Mouse (Mus musculus): ENCODE data around the gene Tulp1. TPM values are rescaled to one million over a fixed set of nuclear protein-coding genes. Genes with fewer than 3 reads are reported as not detected.
"Not testable (repeated sequence)": the region's sequence is repeated elsewhere in the genome, so short reads cannot be mapped to it uniquely, and the experiment has no call there.

Tulp1 gene
- polyA plus RNA-seq, 1 experiment from 2014 or later: 3.3 TPM

- 36% methylated on average over 2 of the region's 2 CpGs for WGBS
- Histone ChIP-seq H3K4me1 (replicated peaks; ENCODE audit: control insufficient read depth, insufficient read depth, low read length) (peaks cover 38% of the 10 kb centered on the region), H3K9me3 (ENCODE audit: control insufficient read depth, low read length) (no peaks in the 10 kb centered on the region), H3K4me2 (peak overlapping the region; percentile 99), H3K27me3 (replicated peaks; ENCODE audit: control insufficient read depth, insufficient read depth, low read length) (no peaks in the 10 kb centered on the region; the same call in 1 of the 2 replicates), H3K27ac (ENCODE audit: low read depth, low read length) (peak overlapping the region; percentile 99), H3K9ac (ENCODE audit: low read depth, low read length) (peak overlapping the region; percentile 100), H3K36me3 (ENCODE audit: control insufficient read depth, insufficient read depth, low read length) (peaks cover 22% of the 10 kb centered on the region), H3K4me3 (ENCODE audit: low read depth, low read length) (peak overlapping the region; percentile 100)
- no peak for ATAC-seq (replicated peaks; ENCODE audit: low FRiP score)
- no peak for DNase-seq (ENCODE audit: low spot score)
Observed at GRCm38 (mm10) chr17:28330232-28330546, 34.8 kb downstream of the Tulp1 start.

DNA sequence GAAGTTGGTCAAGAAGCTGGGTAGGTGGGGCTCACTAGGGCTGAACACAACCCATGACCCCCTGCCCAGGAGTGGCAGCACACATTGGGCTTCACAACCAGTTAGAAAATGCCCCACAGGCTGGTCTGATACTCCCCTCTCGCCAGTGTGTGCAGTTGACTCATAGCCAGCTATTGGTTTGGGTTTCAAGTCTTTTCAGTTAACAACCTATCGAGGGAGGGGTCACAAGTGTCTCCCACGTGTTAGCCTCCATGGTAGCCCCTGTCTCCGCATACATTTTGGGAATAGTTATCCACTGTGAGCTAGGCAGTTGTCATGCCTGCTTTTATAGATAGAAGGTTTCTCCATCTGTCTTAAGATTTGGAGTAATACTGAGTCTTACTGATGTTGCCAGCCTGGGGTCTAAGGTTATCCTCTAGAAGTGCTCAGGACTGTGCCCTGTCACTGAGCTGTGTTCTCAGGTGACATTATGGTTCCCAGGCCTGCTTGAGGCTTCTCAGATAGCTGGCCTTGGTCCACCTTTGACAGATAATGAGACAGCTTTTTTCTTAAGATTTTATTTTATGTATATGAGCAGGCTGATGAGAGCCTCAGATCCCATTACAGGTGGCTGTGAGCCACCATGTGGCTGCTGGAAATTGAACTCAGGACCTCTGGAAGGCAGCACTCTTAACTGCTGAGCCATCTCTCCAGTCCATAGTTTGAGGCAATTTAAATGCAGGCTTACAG lies 35.4 kb downstream of the Tulp1 start:
- peak overlapping the region; percentile 99 for H3K4me2 ChIP-seq
- no peaks in the 10 kb centered on the region; the same call in 1 of the 2 replicates for H3K27me3 ChIP-seq (replicated peaks; ENCODE audit: control insufficient read depth, insufficient read depth, low read length)
- ATAC-seq (replicated peaks; ENCODE audit: low FRiP score): no peak
- peaks cover 24% of the 10 kb centered on the region for H3K36me3 ChIP-seq (ENCODE audit: control insufficient read depth, insufficient read depth, low read length)
- H3K9ac ChIP-seq (ENCODE audit: low read depth, low read length): peak overlapping the region; percentile 100
- 7% methylated on average over 4 of the region's 4 CpGs for WGBS
- H3K9me3 ChIP-seq (ENCODE audit: control insufficient read depth, low read length): no peaks in the 10 kb centered on the region
- H3K27ac ChIP-seq (ENCODE audit: low read depth, low read length): peak overlapping the region; percentile 99
- H3K4me1 ChIP-seq (replicated peaks; ENCODE audit: control insufficient read depth, insufficient read depth, low read length): peaks cover 38% of the 10 kb centered on the region
- DNase-seq (ENCODE audit: low spot score): no peak
- H3K4me3 ChIP-seq (ENCODE audit: low read depth, low read length): peak overlapping the region; percentile 100

- Histone ChIP-seq H3K4me3 (ENCODE audit: low read depth, low read length) (peak overlapping the region; percentile 100), H3K9me3 (ENCODE audit: control insufficient read depth, low read length) (no peaks in the 10 kb centered on the region), H3K36me3 (ENCODE audit: control insufficient read depth, insufficient read depth, low read length) (peaks cover 28% of the 10 kb centered on the region), H3K27ac (ENCODE audit: low read depth, low read length) (peak overlapping the region; percentile 99), H3K9ac (ENCODE audit: low read depth, low read length) (peak overlapping the region; percentile 100), H3K4me2 (peak overlapping the region; percentile 99), H3K4me1 (replicated peaks; ENCODE audit: control insufficient read depth, insufficient read depth, low read length) (peaks cover 38% of the 10 kb centered on the region), H3K27me3 (replicated peaks; ENCODE audit: control insufficient read depth, insufficient read depth, low read length) (no peaks in the 10 kb centered on the region; the same call in 1 of the 2 replicates)
- under 1% methylated on average over 25 of the region's 25 CpGs for WGBS
- ATAC-seq (replicated peaks; ENCODE audit: low FRiP score) (peak; percentile 4; the same call in 1 of the 2 replicates), DNase-seq (ENCODE audit: low spot score) (peak; percentile 53)
Observed at GRCm38 (mm10) chr17:28328946-28329345, 36.1 kb downstream of the Tulp1 start.

DNA sequence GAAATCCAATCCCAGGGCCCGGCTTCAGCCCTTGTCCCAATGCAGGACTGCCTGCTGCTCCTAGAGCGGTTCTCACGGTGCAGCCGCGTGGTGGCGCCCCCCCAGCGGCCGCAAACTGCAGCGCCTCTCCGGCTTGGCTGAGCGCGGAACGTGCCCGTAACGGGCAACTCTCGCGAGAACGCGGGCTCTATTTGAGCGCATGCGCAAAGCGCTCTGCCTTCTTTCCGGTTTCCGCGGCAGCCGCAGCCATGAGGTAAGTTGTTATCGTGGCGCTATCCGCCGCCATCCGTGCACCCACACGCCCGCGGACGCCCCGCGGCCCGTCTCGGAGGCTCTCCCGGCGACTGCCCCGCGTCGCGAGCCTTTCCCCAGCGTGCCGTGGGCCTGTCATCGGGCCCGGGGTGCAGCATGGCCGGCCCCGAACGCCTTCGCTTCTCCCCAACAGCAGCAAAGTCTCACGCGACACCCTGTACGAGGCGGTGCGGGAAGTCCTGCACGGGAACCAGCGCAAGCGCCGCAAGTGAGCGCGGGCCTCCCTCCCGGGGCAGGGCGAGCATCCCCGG lies 36.6 kb downstream of the Tulp1 start, which contains the start of gene Rpl10a:
Gene Rpl10a (plus strand): TSS at position 106 of the 563 bp plus-strand sequence.
- peaks cover 34% of the 10 kb centered on the region for H3K4me1 ChIP-seq (replicated peaks; ENCODE audit: control insufficient read depth, insufficient read depth, low read length)
- peak within 1 kb of the TSS; percentile 100 for H3K9ac ChIP-seq (ENCODE audit: low read depth, low read length)
- H3K4me3 ChIP-seq (ENCODE audit: low read depth, low read length): peak within 1 kb of the TSS; percentile 100
- H3K36me3 ChIP-seq (ENCODE audit: control insufficient read depth, insufficient read depth, low read length): peaks cover 32% of the 10 kb centered on the region
- WGBS: under 1% methylated on average over 67 of the region's 67 CpGs
- ATAC-seq (replicated peaks; ENCODE audit: low FRiP score) (peak; percentile 84), DNase-seq (ENCODE audit: low spot score) (peak; percentile 93)
- peak within 1 kb of the TSS; percentile 99 for H3K27ac ChIP-seq (ENCODE audit: low read depth, low read length)
- peak within 1 kb of the TSS; percentile 99 for H3K4me2 ChIP-seq
- no peaks in the 10 kb centered on the region; the same call in 1 of the 2 replicates for H3K27me3 ChIP-seq (replicated peaks; ENCODE audit: control insufficient read depth, insufficient read depth, low read length)
- no peaks in the 10 kb centered on the region for H3K9me3 ChIP-seq (ENCODE audit: control insufficient read depth, low read length)

DNA sequence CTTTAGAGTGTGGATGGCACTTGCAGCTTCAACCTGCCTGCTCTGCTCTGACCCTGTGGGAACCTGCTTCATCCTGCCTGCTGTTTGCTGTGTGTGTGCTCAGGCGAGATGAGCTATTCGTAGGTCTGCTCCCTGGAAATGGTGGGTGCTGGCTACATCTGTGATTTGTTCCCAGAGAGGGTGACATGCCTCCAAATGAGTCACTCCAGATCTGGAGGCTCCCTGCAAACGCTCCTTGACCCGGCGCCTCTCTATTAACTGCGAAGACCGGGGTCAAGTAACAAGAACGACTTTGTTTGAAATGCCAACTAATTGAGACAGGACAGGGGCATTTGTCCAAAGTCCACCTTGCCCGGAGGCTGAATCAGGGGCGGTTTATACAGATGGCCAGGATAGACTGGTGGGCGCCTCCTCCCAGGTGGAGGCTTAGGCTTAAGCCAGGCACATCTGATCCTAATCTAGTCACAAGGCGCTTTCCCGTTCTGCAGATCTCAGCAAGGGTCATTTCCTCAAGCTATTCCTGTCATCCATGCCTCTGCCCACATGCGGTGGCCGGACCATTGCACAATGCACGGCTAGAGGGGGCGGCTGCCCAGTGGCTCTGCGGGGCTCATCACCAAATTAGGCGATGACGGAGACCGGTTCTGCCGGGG lies 37.2 kb downstream of the Tulp1 start:
- peak; percentile 29 for ATAC-seq (replicated peaks; ENCODE audit: low FRiP score)
- H3K4me1 ChIP-seq (replicated peaks; ENCODE audit: control insufficient read depth, insufficient read depth, low read length): peaks cover 28% of the 10 kb centered on the region
- H3K27me3 ChIP-seq (replicated peaks; ENCODE audit: control insufficient read depth, insufficient read depth, low read length): no peaks in the 10 kb centered on the region
- H3K27ac ChIP-seq (ENCODE audit: low read depth, low read length): peak overlapping the region; percentile 99
- peak overlapping the region; percentile 100 for H3K9ac ChIP-seq (ENCODE audit: low read depth, low read length)
- WGBS: 15% methylated on average over 22 of the region's 22 CpGs
- no peaks in the 10 kb centered on the region for H3K9me3 ChIP-seq (ENCODE audit: control insufficient read depth, low read length)
- H3K36me3 ChIP-seq (ENCODE audit: control insufficient read depth, insufficient read depth, low read length): peaks cover 32% of the 10 kb centered on the region
- peak overlapping the region; percentile 99 for H3K4me2 ChIP-seq
- DNase-seq (ENCODE audit: low spot score): peak; percentile 54
- peak overlapping the region; percentile 100 for H3K4me3 ChIP-seq (ENCODE audit: low read depth, low read length)

DNA sequence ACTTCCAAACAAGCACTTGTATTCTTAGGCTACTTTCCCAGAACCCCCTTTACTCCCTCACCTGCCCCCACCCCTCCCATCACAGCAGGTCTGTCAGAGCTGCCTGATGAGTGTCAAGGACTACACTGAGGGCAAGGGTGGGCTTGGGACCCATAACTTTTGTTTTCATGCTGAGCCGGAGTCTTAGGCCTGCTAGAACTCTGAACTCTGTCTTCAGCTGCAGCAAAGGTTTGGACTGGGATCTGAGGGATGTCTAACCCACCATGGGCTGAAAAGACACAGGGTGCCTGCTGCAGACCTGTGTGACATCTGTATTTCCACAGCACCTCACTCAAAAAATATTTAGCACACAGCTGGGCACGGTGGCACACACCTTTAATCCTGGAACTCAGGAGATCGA lies 38.1 kb downstream of the Tulp1 start:
- no peaks in the 10 kb centered on the region for H3K9me3 ChIP-seq (ENCODE audit: control insufficient read depth, low read length)
- H3K36me3 ChIP-seq (ENCODE audit: control insufficient read depth, insufficient read depth, low read length): peaks cover 29% of the 10 kb centered on the region
- no peak overlapping the region for H3K9ac ChIP-seq (ENCODE audit: low read depth, low read length)
- 80% methylated on average over 3 of the region's 3 CpGs for WGBS
- H3K4me3 ChIP-seq (ENCODE audit: low read depth, low read length): no peak overlapping the region
- H3K27me3 ChIP-seq (replicated peaks; ENCODE audit: control insufficient read depth, insufficient read depth, low read length): no peaks in the 10 kb centered on the region
- H3K4me1 ChIP-seq (replicated peaks; ENCODE audit: control insufficient read depth, insufficient read depth, low read length): peaks cover 21% of the 10 kb centered on the region
- ATAC-seq (replicated peaks; ENCODE audit: low FRiP score): no peak
- no peak overlapping the region for H3K4me2 ChIP-seq
- peak overlapping the region; percentile 99; the same call in 1 of the 2 replicates for H3K27ac ChIP-seq (ENCODE audit: low read depth, low read length)
- DNase-seq (ENCODE audit: low spot score): no peak

DNA sequence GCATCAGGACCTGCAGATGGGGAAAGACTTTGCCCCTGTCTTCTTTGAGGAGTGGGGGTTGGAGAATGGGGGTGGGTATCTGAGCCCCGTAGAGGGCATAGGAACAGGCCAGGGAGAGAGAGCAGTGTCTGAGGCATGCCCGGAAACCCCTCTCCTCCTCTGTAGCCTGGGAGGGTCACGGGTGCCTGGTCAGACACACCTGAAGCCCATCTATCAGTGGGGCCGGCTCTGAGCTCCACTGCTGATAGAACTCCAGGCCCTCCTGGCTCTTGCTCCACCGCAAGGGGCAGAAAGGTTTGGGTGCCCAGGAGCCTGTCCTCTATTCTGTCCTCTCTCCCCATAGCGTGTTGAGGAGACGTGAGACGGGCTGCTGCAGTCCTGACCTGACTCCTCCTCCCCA lies 39.3 kb downstream of the Tulp1 start:
- Histone ChIP-seq H3K9me3 (ENCODE audit: control insufficient read depth, low read length) (no peaks in the 10 kb centered on the region), H3K27ac (ENCODE audit: low read depth, low read length) (no peak overlapping the region), H3K4me1 (replicated peaks; ENCODE audit: control insufficient read depth, insufficient read depth, low read length) (peaks cover 19% of the 10 kb centered on the region), H3K4me3 (ENCODE audit: low read depth, low read length) (no peak overlapping the region), H3K27me3 (replicated peaks; ENCODE audit: control insufficient read depth, insufficient read depth, low read length) (no peaks in the 10 kb centered on the region), H3K4me2 (no peak overlapping the region), H3K36me3 (ENCODE audit: control insufficient read depth, insufficient read depth, low read length) (peaks cover 33% of the 10 kb centered on the region), H3K9ac (ENCODE audit: low read depth, low read length) (no peak overlapping the region)
- no peak for ATAC-seq (replicated peaks; ENCODE audit: low FRiP score)
- WGBS: 93% methylated on average over 8 of the region's 8 CpGs
- DNase-seq (ENCODE audit: low spot score): no peak

DNA sequence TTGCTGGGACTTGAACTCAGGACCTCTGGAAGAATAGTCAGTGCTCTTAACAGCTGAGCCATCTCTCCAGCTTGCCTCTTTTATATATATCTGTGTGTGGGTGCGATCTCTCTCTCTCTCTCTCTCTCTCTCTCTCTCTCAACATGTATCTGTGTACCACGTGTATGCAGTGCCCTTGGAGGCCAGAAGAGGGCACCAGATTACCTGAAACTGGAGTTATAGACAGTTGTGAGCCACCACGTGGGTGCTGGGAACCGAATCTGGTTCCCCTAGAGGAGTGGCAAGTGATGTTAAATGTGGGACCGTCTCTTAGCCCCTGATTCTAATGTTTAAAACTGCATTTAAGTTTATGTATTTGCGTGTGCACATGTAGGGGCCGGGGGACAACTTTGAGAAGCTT lies 40.6 kb downstream of the Tulp1 start:
- not testable (repeated sequence) for H3K27me3 ChIP-seq (replicated peaks; ENCODE audit: control insufficient read depth, insufficient read depth, low read length); H3K4me2 ChIP-seq; H3K27ac ChIP-seq (ENCODE audit: low read depth, low read length); H3K9ac ChIP-seq (ENCODE audit: low read depth, low read length); ATAC-seq (replicated peaks; ENCODE audit: low FRiP score); H3K4me3 ChIP-seq (ENCODE audit: low read depth, low read length); H3K9me3 ChIP-seq (ENCODE audit: control insufficient read depth, low read length); DNase-seq (ENCODE audit: low spot score)
- 93% methylated on average over 7 of the region's 7 CpGs for WGBS
- Histone ChIP-seq H3K36me3 (ENCODE audit: control insufficient read depth, insufficient read depth, low read length) (peaks cover 23% of the 10 kb centered on the region), H3K4me1 (replicated peaks; ENCODE audit: control insufficient read depth, insufficient read depth, low read length) (peaks cover 11% of the 10 kb centered on the region)
